Mouse (Mus musculus): ENCODE measurements around the gene Hdac10.

Hdac10 gene

GRCm38 (mm10) chr15:89148496-89149270 lies 20.2 kb upstream of the Hdac10 start:
- DNase-seq (ENCODE audit: low read depth, low spot score), result no peak

- DNase-seq (ENCODE audit: low read depth, low spot score), result no peak
Observed at GRCm38 (mm10) chr15:89147895-89148294, 19.4 kb upstream of the Hdac10 start.

GRCm38 (mm10) chr15:89147456-89147855 lies 19.0 kb upstream of the Hdac10 start:
- no peak for DNase-seq (ENCODE audit: low read depth, low spot score)

- no peak for DNase-seq (ENCODE audit: low read depth, low spot score)
Observed at GRCm38 (mm10) chr15:89147024-89147423, 18.5 kb upstream of the Hdac10 start.

GRCm38 (mm10) chr15:89146537-89146936 lies 18.0 kb upstream of the Hdac10 start:
- no peak for DNase-seq (ENCODE audit: low read depth, low spot score)

GRCm38 (mm10) chr15:89145813-89146350 lies 17.4 kb upstream of the Hdac10 start:
- DNase-seq (ENCODE audit: low read depth, low spot score), result no peak

GRCm38 (mm10) chr15:89144965-89145364 lies 16.5 kb upstream of the Hdac10 start:
- no peak for DNase-seq (ENCODE audit: low read depth, low spot score)

GRCm38 (mm10) chr15:89143134-89143533 lies 14.6 kb upstream of the Hdac10 start:
- no peak for DNase-seq (ENCODE audit: low read depth, low spot score)

- DNase-seq (ENCODE audit: low read depth, low spot score), result no peak
Observed at GRCm38 (mm10) chr15:89141905-89142304, 13.4 kb upstream of the Hdac10 start.

GRCm38 (mm10) chr15:89141443-89141842 lies 12.9 kb upstream of the Hdac10 start:
- peak; percentile 76 for DNase-seq (ENCODE audit: low read depth, low spot score)

GRCm38 (mm10) chr15:89140659-89141252 lies 12.3 kb upstream of the Hdac10 start, which contains the start of gene Mapk12:
TSS of gene Mapk12 (minus strand) at chr15:89140703.
- DNase-seq (ENCODE audit: low read depth, low spot score), result peak; percentile 84

GRCm38 (mm10) chr15:89140048-89140658 lies 11.7 kb upstream of the Hdac10 start:
- peak; percentile 70 for DNase-seq (ENCODE audit: low read depth, low spot score)

- no peak for DNase-seq (ENCODE audit: low read depth, low spot score)
Observed at GRCm38 (mm10) chr15:89138531-89138930, 10.0 kb upstream of the Hdac10 start.

GRCm38 (mm10) chr15:89138046-89138405 lies 9.5 kb upstream of the Hdac10 start:
- no peak for DNase-seq (ENCODE audit: low read depth, low spot score)

- DNase-seq (ENCODE audit: low read depth, low spot score), result peak; percentile 67
Observed at GRCm38 (mm10) chr15:89137378-89138045, 9.0 kb upstream of the Hdac10 start.

GRCm38 (mm10) chr15:89136461-89137155 lies 8.1 kb upstream of the Hdac10 start:
- no peak for DNase-seq (ENCODE audit: low read depth, low spot score)

GRCm38 (mm10) chr15:89131316-89131715 lies 2.8 kb upstream of the Hdac10 start:
- DNase-seq (ENCODE audit: low read depth, low spot score), result no peak

- DNase-seq (ENCODE audit: low read depth, low spot score), result no peak
Observed at GRCm38 (mm10) chr15:89130245-89130644, 1.7 kb upstream of the Hdac10 start.

GRCm38 (mm10) chr15:89127364-89127940 lies 1.0 kb downstream of the Hdac10 start:
- no peak for DNase-seq (ENCODE audit: low read depth, low spot score)

- DNase-seq (ENCODE audit: low read depth, low spot score), result no peak
Observed at GRCm38 (mm10) chr15:89126622-89127021, 1.9 kb downstream of the Hdac10 start.

GRCm38 (mm10) chr15:89125351-89125750 lies 3.1 kb downstream of the Hdac10 start:
- no peak for DNase-seq (ENCODE audit: low read depth, low spot score)

Data from skeletal muscle tissue, adult 2 months (tissue).